Mouse (Mus musculus) liver, embryonic 14.5 days (tissue): ENCODE results near the gene Tmem182.

Experiments
- CTCF ChIP-seq: IDR thresholded peaks from 2 replicates; pipeline ENCODE4 v1.5.1; 2016; ENCODE audit warnings: antibody characterized with exemption, low read depth, control low read depth
- EP300 ChIP-seq: IDR thresholded peaks from 2 replicates; pipeline ENCODE4 v1.6.1; 2016; ENCODE audit warnings: antibody characterized with exemption, low read depth

DNA sequence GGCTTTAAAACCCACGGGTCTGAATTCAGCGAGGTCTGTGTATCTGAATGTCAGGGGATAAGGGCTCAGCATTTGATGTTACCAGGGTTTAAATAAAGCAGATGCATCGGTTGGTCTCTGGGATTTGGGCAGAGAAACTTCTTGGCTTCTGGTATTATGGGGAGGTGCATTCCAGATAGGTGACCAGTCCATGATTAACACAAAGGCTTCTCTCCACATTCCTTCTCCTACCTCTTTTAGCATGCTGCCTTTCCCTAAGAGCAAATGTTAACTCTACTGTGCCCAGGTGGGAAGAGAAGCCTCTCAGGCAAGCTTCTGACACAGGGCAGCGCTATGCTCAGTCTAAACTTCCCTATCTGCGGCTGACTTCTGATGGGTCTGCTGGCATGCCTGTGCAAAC, 32.2 kb upstream of the Tmem182 start:
- no peak for TF ChIP-seq CTCF
- no peak for TF ChIP-seq EP300
